Mouse (Mus musculus) inflammation-experienced regulatory T-cells, adult 6 months (primary cell): ENCODE results near the gene Mapk7. TPM values are rescaled to one million over a fixed set of nuclear protein-coding genes. Genes with fewer than 3 reads are reported as not detected.

ENCODE experiments used
- ATAC-seq: one replicate; pipeline ENCODE4 v1.8.0; 2017
- polyA plus RNA-seq, 3 experiments: library from polyadenylated mRNA; unstranded; fragments of 100-300 nt; shearing (Covaris generic); gene quantifications; one replicate each; pipeline ENCODE4 v1.2.1; 2017

Gene Mapk7
- polyA plus RNA-seq, 3 experiments from 2014 or later, result 5.6 to 8.9 (median 8.1) TPM

GRCm38 (mm10) chr11:61490944-61491520 is 3.2 kb downstream of the Mapk7 start:
- ATAC-seq, result no peak

GRCm38 (mm10) chr11:61489874-61490273 is 4.3 kb downstream of the Mapk7 start:
- no peak for ATAC-seq

DNA sequence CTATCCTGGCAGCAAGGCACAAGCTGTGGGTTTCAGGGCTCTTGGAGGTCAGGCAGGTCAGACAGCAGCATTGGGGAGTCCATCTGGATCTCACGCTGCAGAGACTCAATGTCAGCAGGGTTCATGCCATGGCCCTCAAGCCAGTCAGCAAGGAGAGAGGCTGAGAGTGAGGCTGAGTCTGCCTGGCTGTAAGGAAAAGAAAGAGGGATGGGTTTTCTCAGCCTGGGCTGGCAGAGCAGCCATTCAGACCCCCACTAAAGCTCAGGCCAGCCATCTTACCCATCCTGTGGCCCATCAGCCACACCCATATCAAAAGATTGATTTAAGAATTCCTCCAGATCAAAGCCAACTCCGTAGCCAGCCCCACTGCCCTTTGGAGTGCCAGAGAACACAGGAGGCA is 5.1 kb downstream of the Mapk7 start:
- no peak for ATAC-seq

DNA sequence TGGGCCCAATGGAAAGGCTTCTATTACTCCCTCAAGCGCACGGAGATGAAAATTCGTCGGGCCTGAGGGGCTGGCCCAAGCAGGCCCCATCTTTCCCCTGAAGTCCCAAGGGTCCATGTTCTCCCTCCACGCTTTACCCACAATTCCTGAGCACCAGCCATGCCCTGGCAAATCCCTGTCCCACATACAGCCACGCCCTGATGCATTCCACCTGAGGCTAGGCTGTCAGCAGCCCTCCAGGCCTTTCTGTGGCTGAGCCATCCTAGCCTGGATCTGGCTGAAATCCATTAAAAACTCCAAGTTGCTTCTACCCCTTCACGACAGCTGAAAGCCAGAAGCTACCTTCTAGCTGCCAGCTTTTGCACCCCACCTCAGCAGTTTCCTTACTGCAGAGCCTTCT is 6.3 kb downstream of the Mapk7 start:
- ATAC-seq, result no peak

- ATAC-seq, result no peak
These were observed 6.8 kb downstream of the Mapk7 start for GRCm38 (mm10) chr11:61487401-61487800.

- ATAC-seq, result no peak
These were observed 7.6 kb downstream of the Mapk7 start for GRCm38 (mm10) chr11:61486458-61487219.

GRCm38 (mm10) chr11:61485541-61486457 is 8.4 kb downstream of the Mapk7 start:
- ATAC-seq, result no peak

DNA sequence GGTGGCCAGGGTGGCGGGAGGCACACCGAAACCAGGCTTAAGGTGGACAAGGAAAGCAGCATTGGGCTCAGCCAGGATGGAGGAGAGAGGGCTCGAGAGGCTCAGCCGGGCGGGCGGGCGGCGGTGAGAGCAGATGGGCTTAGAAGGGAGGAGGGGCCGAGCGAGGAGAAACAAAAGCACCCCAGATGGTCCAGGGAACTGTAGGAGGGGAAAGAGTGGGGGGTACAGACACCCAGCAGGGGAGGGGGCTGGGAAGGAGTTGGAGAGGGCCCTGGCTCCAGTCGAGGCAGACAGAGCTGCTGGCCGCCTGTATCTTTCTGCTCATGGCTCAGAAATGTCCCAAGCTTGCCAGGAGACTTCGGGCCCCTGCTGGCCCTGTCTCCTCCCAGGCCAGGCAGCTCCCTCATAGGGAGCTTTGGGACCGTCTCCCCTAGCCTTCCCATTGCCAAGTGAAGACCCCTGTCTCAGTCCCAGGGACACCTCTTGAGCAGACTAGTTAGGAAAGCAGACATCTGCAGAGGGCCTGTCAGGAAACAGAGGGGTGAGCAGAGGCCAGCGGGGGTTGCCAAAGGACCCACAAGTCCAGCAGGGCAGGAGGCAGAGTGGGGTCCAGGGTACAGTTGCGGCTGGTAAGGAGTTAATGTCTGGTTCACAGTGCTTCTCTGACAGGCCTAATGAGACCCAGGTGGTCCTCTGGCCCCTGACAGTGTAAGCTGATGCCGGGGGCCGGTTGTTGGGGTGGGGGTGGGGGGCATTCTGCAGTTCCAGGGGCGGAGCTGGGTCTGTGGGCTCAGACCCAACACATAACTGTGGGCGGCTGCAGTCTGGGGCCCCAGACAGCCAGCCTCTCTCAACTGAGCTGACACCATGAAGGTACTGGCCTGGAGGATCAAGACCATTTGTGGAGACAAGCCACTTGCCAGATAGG is 9.3 kb downstream of the Mapk7 start, which contains the start of gene Mfap4:
Gene Mfap4 (plus strand): TSS at position 819 of the 928 bp plus-strand sequence.
- ATAC-seq, result no peak

- ATAC-seq, result no peak
These were observed 10.0 kb downstream of the Mapk7 start for GRCm38 (mm10) chr11:61484256-61484612.

DNA sequence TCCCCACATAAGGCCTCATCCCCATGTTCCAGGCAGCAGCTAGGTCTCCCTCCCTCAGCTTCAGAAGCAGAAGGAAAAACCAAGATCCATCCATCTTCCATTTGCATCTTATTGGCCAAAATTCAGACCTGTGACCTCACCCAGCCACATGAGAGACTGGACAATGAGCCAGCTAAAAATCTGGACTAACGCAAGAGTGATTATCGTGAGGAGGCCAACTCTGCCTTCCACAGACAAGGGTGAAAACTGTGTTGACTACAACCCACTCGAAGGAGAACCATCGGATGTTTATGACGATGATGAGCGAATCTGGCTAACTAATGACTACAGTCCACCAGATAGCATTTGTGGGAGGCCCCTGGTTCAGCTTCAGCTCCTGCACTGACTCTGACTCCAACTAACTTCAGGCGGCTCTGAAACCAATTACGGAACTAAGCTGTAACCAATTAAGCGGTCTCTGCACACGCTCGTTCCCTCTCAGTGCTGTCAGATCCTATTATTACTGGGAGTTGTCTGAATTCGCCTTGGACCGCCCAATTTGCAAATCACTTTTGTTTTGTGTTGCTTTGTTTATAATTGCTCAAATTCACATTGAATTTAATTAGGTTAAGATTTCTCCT is 10.9 kb downstream of the Mapk7 start:
- ATAC-seq, result no peak

DNA sequence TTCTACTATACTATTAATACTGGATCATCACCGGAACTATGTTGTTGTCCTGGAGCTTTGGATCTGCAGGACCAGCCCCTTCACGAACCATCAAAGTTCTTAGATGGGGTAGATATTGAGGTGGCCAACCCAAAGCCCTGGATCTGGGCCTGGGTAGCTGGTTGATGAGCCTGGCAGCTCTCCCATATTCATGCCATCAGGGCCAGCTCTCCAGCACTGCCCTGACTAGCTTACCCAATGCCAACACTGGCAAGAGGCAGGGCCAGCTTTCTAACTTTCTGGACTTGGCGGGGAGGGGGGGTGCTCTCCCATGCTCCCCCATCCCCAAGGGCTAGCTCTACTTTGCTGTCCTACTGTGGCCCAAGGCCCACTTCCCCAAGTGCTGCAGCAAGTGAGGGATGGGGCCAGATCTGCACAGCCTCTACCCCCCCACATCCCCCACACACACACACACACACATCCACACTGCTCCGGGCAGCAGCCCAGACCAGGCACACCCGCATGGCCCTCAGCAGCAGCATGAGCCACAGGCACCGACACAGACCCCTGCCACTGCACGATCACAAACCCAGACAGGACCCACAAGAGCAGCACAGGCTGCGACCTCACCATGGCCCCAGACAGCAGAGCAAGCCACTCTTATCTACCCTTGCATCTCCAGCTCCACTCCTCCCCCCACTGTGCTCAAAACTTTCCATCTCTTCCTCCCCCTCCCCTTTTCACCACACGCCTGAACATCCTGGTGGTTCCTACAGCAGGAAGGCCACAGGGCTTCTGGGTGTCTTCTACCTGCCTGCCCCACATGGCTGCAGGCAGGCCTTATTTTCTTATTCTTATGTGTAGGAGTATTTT is 12.7 kb downstream of the Mapk7 start:
- ATAC-seq, result peak; percentile 25

GRCm38 (mm10) chr11:61478788-61479187 is 15.4 kb downstream of the Mapk7 start:
- ATAC-seq, result no peak

DNA sequence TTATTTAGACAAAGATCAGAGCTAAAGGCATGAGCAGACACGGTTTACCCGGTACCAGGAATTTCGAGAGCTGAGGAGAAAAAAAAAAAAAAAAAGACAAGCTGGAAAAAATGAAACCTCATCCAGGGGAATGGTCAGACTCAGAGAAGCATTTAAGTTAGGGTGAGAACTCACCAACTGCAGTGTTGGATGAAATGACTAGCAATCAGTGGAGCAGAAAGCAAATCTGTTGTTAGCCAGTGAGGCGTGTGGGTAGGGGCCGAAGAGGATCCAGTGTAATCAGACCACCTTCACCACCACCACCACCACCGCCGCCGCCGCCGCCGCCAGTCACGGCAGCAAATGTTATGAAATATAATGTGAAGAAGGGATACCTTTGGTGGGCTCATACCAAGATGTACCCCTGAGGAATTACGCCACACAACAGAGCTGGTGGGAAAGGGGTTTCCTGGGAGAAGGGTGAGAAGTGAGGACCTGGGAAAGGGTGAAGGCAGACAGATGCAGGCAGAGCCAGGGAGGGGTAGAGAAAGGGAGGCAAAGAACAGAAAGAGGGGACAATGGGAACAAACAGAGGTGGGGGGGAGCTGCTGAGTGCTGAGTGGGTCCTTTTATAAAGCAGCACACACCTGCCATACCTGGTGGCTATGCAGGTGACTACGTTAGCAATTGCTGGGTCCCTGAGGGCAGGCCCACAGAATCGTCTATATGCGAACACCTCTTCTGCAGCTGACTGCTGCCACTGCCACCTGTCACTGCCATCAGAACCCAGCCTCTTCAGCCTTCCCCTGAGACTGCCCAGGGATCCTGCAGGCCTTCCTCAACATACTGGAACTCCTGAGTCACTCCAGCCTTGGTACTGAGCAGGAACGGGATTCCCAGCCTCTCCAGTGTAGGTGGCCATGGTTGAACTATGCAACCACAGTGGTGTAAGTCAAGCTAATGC is 16.4 kb downstream of the Mapk7 start:
- ATAC-seq, result no peak

GRCm38 (mm10) chr11:61476786-61477382 is 17.3 kb downstream of the Mapk7 start:
- ATAC-seq, result no peak

DNA sequence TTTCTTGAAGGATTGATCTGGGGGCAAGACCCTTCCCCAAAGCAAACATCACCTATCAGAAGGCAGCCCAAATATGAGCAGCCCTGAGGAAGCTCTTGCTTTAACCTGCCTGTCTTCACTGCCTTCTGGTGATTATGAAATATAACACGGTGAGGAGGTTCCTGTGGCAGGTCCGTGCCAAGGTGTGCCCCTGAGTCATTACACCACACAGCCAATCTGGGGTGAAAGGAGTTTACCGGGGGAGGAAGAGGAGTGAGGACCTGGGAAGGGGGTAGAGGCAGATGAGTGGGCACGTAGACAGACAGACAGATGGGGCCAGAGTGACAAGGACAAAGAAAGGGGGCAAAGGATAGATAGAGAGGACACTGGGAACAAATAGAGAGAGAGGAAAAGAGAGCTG is 20.6 kb downstream of the Mapk7 start:
- ATAC-seq, result no peak

- no peak for ATAC-seq
These were observed 23.3 kb downstream of the Mapk7 start for GRCm38 (mm10) chr11:61470880-61471279.

DNA sequence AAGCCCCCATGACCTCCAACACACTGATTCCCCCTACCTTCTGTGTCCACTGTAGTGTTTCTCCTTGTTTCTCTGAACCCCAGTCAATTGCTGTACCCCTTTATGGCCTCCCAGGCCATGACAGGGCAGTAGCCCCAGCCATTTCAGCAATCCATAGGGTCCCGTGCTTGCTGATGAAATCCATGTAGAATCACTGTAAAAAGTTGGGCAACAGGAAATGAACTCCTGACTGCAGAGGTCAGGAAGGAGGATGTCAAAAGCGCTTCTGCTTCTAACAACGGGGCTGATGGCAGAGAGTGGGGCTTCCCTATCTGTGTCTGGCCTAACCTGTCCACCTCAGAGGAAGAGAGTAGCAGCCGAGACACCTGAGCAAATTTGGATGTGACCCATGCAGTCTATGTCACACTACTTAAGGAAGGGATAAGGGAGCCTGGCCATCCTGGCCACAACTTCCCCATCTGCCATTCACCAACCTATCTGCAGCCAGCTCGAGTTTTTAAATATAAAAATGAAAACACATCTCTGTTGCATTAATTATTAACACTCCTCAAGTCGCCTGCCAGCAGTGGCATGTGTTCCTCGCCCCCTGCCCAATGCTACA is 24.8 kb downstream of the Mapk7 start:
- ATAC-seq, result no peak

DNA sequence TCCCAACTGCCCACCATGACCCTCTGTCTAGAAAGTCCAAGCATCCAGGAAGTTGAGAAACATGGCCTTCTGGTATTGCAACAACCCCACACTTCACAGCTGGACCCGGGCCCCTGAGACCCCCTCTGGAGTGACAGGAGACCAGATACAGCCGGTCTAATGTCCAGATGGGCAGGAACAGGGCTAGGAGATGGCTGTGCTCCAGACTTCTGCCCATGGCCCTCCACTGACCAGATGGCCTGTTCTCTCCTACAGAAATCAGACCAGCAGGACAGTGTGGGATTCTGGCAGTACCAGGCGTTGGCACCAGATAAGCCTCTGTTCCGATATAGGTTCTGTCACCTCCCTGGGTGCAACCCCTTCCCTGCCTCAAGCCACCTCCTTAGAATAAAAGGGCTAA is 25.7 kb downstream of the Mapk7 start:
- no peak for ATAC-seq

- no peak for ATAC-seq
These were observed 28.8 kb downstream of the Mapk7 start for GRCm38 (mm10) chr11:61465422-61465821.
